Mouse (Mus musculus): Measurements from ENCODE around the gene Nucb1.
"Not testable (repeated sequence)": the region's sequence is repeated elsewhere in the genome, so short reads cannot be mapped to it uniquely, and the experiment has no call there.

The Nucb1 gene

GRCm38 (mm10) chr7:45524841-45525621 is 14.8 kb upstream of the Nucb1 start:
- no peak for DNase-seq (ENCODE audit: extremely low read depth, low read depth, low spot score)

- DNase-seq (ENCODE audit: extremely low read depth, low read depth, low spot score), result no peak
Observed at GRCm38 (mm10) chr7:45523678-45524170, 13.5 kb upstream of the Nucb1 start.

- no peak for DNase-seq (ENCODE audit: extremely low read depth, low read depth, low spot score)
Observed at GRCm38 (mm10) chr7:45522957-45523676, 12.9 kb upstream of the Nucb1 start.

- no peak for DNase-seq (ENCODE audit: extremely low read depth, low read depth, low spot score)
Observed at GRCm38 (mm10) chr7:45522194-45522752, 12.1 kb upstream of the Nucb1 start.

- DNase-seq (ENCODE audit: extremely low read depth, low read depth, low spot score), result no peak
Observed at GRCm38 (mm10) chr7:45521728-45522184, 11.6 kb upstream of the Nucb1 start.

- no peak for DNase-seq (ENCODE audit: extremely low read depth, low read depth, low spot score)
Observed at GRCm38 (mm10) chr7:45520605-45521004, 10.4 kb upstream of the Nucb1 start.

- no peak for DNase-seq (ENCODE audit: extremely low read depth, low read depth, low spot score)
Observed at GRCm38 (mm10) chr7:45519345-45520120, 9.3 kb upstream of the Nucb1 start.

- no peak for DNase-seq (ENCODE audit: extremely low read depth, low read depth, low spot score)
Observed at GRCm38 (mm10) chr7:45518618-45519017, 8.4 kb upstream of the Nucb1 start.

GRCm38 (mm10) chr7:45516846-45517245 is 6.6 kb upstream of the Nucb1 start:
- not testable (repeated sequence) for DNase-seq (ENCODE audit: extremely low read depth, low read depth, low spot score)

GRCm38 (mm10) chr7:45515436-45515835 is 5.2 kb upstream of the Nucb1 start:
- no peak for DNase-seq (ENCODE audit: extremely low read depth, low read depth, low spot score)

GRCm38 (mm10) chr7:45514411-45514810 is 4.2 kb upstream of the Nucb1 start:
- DNase-seq (ENCODE audit: extremely low read depth, low read depth, low spot score), result no peak

- no peak for DNase-seq (ENCODE audit: extremely low read depth, low read depth, low spot score)
Observed at GRCm38 (mm10) chr7:45509181-45509882, 874 bp downstream of the Nucb1 start.

GRCm38 (mm10) chr7:45508561-45508960 is 1.6 kb downstream of the Nucb1 start:
- no peak for DNase-seq (ENCODE audit: extremely low read depth, low read depth, low spot score)

GRCm38 (mm10) chr7:45507583-45507982 is 2.6 kb downstream of the Nucb1 start:
- DNase-seq (ENCODE audit: extremely low read depth, low read depth, low spot score), result no peak

GRCm38 (mm10) chr7:45498427-45498826 is 11.8 kb downstream of the Nucb1 start:
- DNase-seq (ENCODE audit: extremely low read depth, low read depth, low spot score), result no peak

- DNase-seq (ENCODE audit: extremely low read depth, low read depth, low spot score), result no peak
Observed at GRCm38 (mm10) chr7:45494548-45494947, 15.7 kb downstream of the Nucb1 start.

GRCm38 (mm10) chr7:45492951-45493350 is 17.3 kb downstream of the Nucb1 start:
- DNase-seq (ENCODE audit: extremely low read depth, low read depth, low spot score), result no peak

GRCm38 (mm10) chr7:45492225-45492844 is 17.9 kb downstream of the Nucb1 start:
- DNase-seq (ENCODE audit: extremely low read depth, low read depth, low spot score), result no peak

- no peak for DNase-seq (ENCODE audit: extremely low read depth, low read depth, low spot score)
Observed at GRCm38 (mm10) chr7:45491264-45491663, 18.9 kb downstream of the Nucb1 start.

- no peak for DNase-seq (ENCODE audit: extremely low read depth, low read depth, low spot score)
Observed at GRCm38 (mm10) chr7:45490822-45491221, 19.4 kb downstream of the Nucb1 start.

Data from fat pad, adult 2 months (tissue).